Mouse (Mus musculus) spleen, postnatal 14 days (tissue): ENCODE data around the gene Ppp1r10.

ENCODE experiments used
- DNase-seq, 2 experiments: peaks; one replicate each; pipeline ENCODE4 v3.0.0; 2021 to 2022; ENCODE audit warnings: low spot score in 2 of 2

Ppp1r10 gene

GRCm38 (mm10) chr17:35903343-35903991 lies 12.8 kb upstream of the Ppp1r10 start:
- no peak for DNase-seq

GRCm38 (mm10) chr17:35903992-35904355 lies 12.3 kb upstream of the Ppp1r10 start:
- no peak for DNase-seq

- DNase-seq: no peak
Measured at GRCm38 (mm10) chr17:35905587-35905986, 10.6 kb upstream of the Ppp1r10 start.

GRCm38 (mm10) chr17:35907609-35908008 lies 8.6 kb upstream of the Ppp1r10 start:
- DNase-seq: no peak

DNA sequence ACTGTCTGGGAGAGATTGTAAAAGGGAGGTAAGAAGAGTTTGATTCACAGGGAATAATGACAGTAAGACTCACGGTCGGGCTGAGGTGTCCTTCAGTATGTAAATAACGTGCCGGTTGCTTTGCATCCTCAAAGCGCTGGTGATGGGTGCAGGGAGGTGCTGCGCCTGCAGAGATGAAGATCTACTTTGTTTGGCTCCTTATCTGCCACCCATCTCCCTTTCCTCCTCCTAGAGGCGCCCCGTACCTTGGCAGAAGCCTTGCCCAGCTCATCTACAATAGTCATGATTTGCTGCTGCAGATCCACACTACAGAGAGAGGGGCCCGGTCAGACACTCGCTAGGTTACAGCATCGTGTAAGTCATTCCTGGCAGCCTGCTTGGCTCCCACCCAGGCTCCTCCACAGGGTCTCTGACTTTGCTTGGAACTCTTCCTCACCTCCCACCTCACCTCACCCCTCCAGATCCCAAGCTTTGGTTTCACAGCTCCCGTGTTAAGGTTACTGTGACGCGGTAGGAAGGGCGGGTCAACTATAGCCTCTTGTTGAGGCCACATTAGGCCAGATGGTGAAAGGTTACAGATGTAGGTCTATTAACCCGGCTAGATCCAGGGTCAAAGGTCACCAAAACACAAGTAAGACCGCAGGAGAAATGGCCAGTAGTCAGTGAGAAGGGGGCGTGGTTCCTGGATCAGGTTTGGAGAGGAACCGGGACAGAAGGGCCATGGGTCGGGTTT lies 6.9 kb upstream of the Ppp1r10 start:
- DNase-seq: no peak

- peak; percentile 91 to 96 for DNase-seq
Measured at GRCm38 (mm10) chr17:35909919-35910369, 6.3 kb upstream of the Ppp1r10 start, which contains the start of gene Atat1. Atat1 (minus strand) TSS chr17:35910075.

DNA sequence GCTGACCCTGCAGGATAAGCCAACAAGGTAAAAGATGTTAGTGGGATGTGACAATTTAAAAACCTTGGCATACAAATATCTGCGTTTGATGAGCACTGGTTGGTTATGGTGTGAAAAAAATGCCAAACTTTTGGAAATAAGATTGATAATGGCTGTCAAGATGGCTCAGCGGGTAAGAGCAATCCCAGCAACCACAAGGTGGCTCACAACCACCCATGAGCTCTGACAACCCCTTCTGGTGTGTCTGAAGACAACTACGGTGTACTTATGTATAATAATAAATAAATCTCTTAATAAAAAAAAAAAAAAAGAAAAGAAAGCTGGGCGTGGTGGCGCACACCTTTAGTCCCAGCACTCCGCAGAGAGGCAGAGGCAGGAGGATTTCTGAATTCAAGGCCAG lies 1.3 kb upstream of the Ppp1r10 start:
- no peak for DNase-seq

DNA sequence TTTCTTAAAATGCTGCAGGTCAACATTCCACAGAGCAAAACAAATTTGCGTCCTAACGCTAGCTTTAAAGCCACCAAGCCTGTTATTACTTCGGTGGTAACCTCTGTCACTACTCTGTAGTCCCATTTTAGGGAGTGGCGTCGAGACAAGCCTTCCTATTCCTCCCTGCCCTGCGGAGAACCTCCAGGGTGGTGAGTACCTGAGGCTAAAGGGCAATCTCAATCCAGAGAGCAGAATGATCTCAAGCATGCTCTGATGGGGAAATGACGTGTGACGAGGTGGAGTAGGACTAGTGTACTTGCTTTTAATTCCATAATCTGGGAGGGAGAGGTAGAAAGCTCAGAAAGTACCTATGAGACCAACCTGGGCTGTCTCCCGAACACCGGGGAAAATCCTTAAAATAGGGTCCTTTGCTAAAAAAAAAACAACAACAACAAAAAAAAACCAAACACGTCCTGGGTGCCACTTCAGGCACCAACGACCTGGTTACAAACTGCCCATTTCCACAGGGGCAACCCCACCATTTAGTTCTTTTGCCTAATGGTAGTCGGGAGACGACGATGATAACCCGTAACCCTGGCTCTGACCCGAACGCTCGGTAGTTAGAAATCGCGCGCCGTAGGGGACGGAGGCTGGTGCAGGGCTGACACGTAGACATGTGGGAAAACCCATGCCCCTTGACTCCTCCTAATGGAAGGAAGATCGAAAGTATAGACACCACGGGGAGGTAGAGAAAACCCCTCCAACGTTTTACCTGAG lies 517 bp upstream of the Ppp1r10 start:
- DNase-seq: no peak

DNA sequence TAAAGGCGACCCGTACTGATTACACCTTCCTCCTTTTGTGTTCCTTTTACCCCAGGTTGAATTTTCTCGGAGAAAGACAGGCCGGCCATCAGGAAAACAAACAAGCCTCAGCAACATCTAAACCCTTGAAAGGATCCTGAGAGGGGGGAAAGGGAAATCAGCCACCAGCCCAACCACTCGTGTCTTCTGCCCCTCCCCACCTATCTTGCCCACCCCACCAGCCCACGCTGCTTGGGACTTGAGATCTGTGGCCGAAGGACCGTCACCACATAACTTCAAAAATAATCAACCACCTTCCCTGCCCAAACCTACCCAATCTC lies 869 bp downstream of the Ppp1r10 start:
- DNase-seq: peak in 1 of 2 experiments; percentile 27

- DNase-seq: peak in 1 of 2 experiments; percentile 37
Measured at GRCm38 (mm10) chr17:35917463-35918251, 1.4 kb downstream of the Ppp1r10 start.

- peak in 1 of 2 experiments; percentile 27 for DNase-seq
Measured at GRCm38 (mm10) chr17:35918276-35919059, 2.2 kb downstream of the Ppp1r10 start.

GRCm38 (mm10) chr17:35919060-35919715 lies 3.0 kb downstream of the Ppp1r10 start:
- peak; percentile 90 to 94 for DNase-seq

- peak in 1 of 2 experiments; percentile 49 for DNase-seq
Measured at GRCm38 (mm10) chr17:35919864-35920301, 3.6 kb downstream of the Ppp1r10 start.

- DNase-seq: no peak
Measured at GRCm38 (mm10) chr17:35920384-35920783, 4.2 kb downstream of the Ppp1r10 start.

GRCm38 (mm10) chr17:35920862-35921562 lies 4.8 kb downstream of the Ppp1r10 start:
- no peak for DNase-seq

- DNase-seq: no peak
Measured at GRCm38 (mm10) chr17:35921710-35922109, 5.5 kb downstream of the Ppp1r10 start.

GRCm38 (mm10) chr17:35922566-35922965 lies 6.3 kb downstream of the Ppp1r10 start:
- DNase-seq: no peak

- no peak for DNase-seq
Measured at GRCm38 (mm10) chr17:35923281-35923680, 7.0 kb downstream of the Ppp1r10 start.

DNA sequence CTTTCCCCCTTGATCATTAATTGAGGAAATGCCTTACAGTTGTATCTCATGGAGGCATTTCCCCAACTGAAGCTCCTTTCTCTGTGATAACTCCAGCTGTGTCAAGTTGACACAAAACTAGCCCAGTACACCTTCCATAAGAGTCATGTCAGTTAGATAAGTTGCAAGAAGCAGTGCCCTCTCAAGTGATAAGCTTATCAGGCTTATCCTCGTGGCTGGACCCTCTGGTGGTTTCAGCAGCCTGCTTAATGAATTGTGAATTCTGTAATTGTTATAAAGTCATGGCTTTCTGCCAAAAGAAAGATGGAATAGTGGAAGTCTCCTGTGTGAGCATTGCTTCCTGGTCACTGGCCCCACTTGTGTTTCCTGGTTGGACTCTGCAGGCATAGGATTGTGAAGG lies 11.2 kb downstream of the Ppp1r10 start:
- no peak for DNase-seq

DNA sequence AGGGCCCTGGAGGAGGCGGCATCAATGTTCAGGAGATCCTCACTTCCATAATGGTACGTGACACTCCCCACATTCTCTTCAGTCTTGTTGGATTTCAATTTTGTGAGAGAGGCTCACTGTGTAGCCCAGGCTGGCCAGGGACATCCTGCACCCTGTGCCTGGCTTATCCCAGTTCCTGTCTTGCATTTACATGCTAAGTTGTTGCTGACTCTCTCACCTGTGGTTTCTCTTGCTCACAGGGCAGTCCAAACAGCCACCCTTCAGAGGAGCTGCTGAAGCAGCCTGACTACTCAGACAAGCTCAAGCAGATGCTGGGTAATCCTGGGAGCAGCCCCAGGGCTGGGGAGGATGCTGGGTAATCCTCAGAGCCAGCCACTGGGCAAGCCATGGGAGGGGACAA lies 13.3 kb downstream of the Ppp1r10 start:
- no peak for DNase-seq
